Mouse (Mus musculus): ENCODE results near the gene Itgb5.

DNA sequence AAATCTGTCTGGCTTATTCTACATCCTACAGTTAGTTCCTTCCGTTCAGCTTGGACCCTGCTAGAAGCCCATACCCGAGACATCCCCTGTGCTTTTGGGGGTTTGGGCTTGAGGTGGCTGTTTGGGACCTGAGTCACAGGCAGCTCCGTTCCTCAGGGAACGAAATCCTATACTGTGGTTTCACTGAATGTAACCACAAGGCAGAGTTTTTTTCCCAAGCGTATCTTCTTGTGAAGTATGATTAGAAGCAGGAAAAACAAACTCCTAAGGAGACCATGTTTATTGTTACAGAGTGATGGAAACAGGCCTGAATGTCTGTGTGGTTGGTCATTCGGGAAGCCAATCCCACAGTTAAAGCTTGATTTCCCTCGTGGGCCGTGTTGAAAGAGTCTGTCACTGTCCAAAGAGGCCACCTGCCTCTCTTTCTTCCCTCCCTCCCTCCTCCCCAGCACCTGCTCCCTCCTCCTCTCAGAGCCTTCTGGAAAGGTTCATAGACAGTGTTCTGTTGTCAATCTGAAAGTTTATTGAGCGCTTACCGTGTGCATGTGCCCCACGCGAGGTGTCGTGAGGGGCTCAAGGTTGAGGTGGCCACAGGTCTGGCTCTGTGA lies 59.6 kb downstream of the Itgb5 start:
- TF ChIP-seq CTCF (IDR thresholded peaks at IDR 0.05; ENCODE audit: low read depth, low read length) = no peak
- no peak for TF ChIP-seq POLR2A (IDR thresholded peaks at IDR 0.05; ENCODE audit: insufficient read depth, low read length)
